Mouse (Mus musculus): Measurements from ENCODE around the gene Fxyd6.
A peak's percentile ranks its signal among the peaks of the same experiment; 100 is the strongest.

Gene Fxyd6

DNA sequence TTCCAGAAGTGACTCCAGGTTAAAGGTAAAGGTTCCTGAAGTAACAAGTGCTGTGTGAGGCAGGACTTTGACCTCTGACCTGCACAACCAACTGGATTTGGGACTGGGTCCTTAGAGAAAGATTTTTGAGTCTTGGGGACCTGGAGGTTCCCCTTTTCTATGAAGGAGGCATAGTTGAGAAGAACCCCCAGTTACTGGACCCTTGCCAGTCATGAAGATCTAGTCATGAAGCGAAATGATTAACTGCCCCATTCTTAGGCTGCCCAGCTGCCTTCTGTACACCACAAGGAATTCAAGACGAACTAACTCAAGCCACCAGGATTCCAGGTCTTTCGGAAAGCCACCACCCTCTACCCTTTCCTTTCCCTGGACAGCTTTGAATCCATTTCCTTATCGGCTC is 6.4 kb downstream of the Fxyd6 start:
- no peak for DNase-seq (ENCODE audit: low read depth)

DNA sequence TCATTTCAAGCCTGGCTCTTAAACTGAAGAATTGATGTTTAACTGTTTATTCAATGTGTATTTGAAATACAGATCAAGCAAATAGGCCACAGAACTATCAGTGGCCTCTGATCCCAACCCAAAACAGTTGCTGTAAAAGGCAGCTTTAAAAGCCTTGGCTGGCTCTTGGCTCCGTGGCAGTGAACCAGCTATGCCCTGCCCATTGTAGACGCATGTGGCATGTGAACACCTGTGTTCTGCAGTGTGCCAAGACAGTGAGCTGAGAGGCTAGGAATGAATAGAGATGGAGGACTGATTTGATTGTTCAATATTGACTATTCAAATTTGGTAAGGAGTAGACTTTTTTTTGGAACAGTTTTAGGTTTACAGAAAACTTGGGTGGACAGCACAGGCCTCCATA is 6.9 kb downstream of the Fxyd6 start:
- DNase-seq (ENCODE audit: low read depth) = no peak

DNA sequence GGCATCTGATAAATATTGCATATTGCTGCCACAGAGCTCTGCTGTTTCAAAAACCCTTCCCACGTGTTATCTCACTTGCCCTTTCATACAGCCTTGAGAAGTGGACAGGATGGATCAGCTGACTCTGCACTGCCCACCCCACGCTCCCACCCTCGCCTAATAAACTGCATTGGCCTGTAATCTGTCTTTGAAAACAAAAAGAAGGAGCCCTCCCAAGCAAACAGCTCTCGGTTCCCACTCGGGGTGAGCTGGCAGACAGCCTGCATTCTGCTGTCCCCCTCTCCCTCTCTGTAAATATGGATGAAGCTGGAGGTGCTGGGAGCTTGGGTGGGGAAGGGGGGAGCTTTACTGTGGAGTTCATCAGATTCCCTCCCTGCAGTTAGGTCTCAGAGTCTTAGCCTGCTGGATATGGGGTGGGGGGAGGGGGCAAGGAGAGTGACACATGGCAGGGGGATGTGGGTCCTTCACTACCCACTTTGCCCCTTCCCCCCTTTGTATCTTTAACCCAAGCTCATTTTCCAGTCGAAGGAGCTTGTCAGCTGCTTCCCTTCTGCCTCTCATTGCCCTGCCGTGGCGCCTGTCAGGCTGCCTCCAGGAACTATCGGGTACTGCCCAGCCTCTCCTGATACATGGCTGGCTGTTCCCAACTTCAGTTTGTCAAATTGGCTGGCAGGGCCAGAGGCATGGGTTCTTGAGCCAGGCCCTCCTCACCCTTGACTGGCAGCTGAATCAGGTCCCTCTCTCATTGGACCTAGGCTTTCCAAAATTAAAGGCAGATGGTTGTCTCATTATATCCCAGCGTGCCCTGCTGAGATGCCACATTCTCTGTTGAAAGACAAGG is 10.6 kb downstream of the Fxyd6 start:
- DNase-seq (ENCODE audit: low read depth) = no peak

DNA sequence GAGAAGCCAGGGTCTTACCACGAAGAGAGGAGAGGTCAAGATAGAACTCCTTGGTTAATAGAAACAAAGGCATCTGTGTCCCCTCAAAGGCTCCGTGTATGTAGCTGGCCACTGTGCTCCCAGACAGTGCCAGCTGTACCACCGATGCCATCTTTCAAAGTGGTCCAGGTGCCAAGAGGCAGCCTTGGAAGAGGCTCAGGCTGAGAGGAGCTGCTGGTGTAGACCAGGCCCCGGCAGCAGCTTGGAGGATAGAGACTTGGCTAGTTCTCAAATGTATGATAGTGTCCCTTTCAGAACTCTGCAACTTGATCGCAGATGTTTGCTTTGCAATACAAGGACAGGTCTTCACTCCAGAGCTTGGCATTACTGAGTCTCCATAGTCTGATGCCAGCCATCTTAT is 12.4 kb downstream of the Fxyd6 start:
- DNase-seq (ENCODE audit: low read depth) = no peak

DNA sequence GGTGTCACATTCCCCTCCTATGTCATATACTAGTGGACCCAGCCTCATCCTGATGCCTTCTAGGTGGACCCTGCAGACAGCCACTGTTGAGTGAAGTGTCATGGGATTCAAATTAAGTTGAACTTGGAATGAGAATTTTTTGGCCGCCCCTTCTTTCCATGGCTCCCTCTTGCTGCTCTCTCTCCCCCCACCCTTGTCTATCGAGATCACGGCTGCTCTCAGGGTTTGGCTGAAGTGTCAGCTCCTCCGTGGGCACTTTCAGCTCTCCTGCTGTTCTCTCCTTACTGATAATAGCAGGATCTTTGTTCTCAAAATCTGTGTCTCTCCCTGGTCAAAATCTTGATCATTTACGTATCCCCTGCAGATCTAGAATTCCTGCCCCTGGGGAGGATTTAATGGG is 12.8 kb downstream of the Fxyd6 start:
- DNase-seq (ENCODE audit: low read depth) = no peak

DNA sequence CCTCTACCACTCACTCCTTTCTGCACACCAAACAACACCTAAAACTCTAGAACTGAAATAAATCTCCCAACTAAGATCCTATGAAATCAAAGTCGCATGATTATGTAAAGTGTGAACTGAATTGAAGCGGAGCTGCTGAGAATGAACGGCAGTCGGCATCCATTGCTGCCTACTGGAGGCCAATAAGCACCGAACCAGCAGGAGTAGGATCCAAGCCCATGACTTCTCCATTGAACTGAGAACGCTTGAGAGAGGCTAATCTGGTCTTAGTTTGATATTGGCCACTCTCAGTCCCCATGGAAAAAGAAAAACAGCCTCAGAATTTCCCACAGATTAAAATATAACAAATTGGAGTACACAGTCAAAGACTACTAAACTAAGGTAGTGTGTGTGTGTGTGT is 13.9 kb downstream of the Fxyd6 start:
- DNase-seq (ENCODE audit: low read depth) = no peak

DNA sequence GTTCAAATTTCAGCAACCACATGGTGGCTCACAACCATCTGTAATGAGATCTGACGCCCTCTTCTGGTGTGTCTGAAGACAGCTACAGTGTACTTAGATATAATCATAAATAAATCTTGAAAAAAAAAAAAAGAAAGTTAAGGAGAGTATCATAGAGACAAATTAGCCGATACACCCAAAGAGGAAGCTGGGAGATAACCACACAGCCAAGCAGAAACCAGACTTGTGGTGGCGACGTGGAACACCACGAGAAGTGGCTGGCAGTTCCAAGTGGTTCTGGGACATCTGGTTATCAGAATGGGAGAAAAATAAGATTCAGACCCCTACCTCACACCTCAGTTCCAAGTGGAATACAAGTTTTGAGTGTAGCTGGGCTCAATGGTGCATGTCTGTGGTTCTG is 16.7 kb downstream of the Fxyd6 start:
- peak; percentile 47 for DNase-seq (ENCODE audit: low read depth)

DNA sequence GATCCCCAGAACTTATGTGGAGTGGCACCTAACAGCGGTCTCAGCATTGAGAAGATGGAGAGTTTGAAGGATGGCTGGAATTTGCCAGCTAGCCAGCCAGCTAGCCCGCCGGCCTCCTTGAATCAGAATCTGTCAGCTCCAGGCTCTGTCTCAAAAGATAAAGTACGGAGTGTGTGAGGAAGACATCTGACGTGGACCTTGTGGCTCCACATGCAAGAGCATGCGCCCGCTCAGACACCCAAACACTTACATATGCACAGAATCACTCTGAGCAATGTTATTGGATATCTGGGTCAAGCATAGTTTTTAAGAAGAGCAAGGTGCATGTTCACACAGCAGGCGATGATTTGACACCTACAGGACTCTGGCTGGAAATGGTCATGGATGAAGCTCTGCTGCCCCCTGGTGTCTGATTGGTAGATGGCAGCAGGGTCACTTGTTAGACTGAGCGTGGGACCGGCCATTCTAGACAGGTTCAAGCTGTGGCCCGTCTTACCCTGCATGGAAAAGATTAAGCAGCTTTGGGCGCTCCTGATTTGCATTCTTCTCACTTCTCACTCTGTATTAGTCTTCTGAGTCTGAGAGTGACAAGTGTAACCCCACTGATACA is 18.5 kb downstream of the Fxyd6 start:
- DNase-seq (ENCODE audit: low read depth) = peak; percentile 76

DNA sequence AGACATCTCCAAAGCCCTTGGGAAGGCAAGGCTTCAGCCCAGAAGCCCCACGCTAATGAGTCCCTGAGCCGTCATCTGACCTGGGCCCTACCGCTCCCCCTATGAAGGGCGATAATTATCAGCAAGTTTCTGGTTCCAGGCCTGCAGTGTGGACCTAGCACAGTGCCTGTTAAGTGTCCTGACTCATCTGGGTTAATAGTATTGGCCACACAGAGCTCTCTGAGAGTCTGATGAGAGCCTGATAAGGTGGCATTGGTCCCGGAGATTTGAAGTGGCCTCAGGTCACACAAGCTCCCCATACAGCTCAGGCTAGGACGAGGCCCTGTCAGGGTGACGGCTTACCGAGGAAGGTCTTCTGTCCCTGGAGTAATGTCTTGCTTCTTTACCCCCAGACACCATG is 19.6 kb downstream of the Fxyd6 start:
- no peak for DNase-seq (ENCODE audit: low read depth)

DNA sequence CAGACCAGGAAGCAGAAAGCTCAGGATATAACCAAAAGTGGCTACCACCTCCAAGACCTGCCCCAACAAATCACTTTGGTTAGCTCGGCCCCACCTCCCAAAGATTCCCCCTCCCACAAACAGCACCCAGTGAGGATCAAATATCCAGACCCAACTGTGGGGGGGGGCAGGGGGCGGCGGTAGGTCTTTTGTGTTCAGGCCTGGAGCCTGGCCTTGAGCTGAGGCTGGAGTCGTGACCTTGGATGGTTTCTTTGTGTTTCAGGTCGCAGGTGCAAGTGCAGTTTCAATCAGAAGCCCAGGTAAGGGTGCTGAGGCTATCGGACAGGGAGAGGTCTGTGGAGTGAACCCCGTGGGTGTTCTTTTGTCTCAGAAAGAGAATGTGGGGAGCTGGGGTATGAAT is 21.3 kb downstream of the Fxyd6 start:
- DNase-seq (ENCODE audit: low read depth) = peak; percentile 3

DNA sequence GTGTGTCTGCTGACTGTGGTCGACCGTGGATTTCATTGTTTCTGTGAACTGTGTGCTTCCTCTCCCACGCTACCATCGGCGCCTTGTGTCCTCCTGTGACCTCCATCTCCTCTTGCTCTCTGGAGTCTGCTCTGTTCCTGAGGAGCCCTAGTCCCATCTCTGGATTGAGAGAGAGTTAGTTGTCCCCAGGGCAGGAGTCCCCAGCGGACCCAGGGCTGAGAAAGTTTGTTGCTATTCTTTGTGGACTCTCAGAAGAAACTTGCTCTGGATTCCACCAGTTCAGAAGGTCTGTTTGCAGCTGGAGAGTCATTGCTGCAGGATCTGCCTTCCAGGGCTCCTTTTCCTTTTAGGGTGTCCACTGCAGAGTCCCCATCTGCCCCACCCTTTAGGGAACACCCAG is 25.2 kb downstream of the Fxyd6 start:
- no peak for DNase-seq (ENCODE audit: low read depth)

DNA sequence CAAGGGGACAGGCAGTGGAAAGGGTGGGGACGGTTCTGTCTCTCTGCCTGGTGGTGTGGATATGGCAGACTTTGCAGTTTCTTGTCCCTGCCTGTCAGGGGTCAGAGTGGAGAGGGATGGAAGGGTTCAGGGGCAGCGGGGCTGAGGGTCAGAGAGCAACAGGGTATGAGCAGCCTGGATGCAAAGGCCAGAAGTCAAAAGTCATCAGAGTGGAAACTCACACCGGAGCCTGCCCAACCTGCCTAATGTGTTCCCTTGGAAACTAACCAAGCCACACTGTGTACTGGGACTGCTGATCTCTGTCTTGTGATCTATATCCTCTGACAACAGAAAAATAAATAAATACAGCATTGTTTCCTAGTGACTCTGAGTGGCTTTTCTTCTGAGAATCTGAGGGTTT is 25.8 kb downstream of the Fxyd6 start:
- no peak for DNase-seq (ENCODE audit: low read depth)

DNA sequence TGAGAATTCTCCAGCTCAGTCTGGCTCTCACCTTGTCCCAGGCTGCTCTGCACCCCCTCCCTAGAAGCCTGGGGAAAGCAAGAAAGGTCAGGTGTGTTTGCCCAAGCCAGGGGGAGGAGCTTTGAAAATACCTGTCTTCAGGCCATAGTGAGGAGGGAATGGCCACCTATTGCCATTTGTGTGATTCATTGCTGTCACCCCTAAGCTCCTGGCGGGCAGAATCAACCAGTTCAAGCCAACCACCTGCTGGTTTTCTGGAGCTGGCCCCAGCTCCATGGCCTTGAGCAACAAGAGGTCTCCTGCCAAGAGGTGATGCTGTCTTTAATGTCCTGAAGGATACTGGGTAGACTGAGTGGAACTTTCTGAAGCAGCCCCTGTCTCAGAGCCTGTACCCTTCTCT is 28.4 kb downstream of the Fxyd6 start:
- no peak for DNase-seq (ENCODE audit: low read depth)

DNA sequence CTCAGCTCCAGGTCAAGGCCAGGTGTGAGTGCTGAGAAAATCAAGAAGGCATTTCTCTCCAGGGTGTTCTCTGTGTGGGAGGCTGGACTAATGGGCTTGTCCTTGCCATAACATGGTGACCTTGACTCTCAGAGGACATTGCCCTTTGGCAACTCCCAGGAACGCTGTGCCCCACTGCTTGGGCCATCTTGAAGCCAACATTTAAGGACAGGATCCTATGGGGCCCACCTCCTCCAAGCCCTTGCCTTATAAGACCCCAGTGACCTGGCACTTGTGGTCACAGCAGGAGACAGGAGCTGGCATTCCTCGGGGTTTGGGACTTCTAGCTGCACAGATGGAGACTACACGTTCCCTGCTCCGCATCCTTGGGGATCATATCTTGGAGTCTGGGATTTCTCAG is 29.4 kb downstream of the Fxyd6 start, which contains the start of gene Fxyd2:
Gene Fxyd2, plus strand, starts transcription at position 236 of the 400 bp plus-strand sequence.
- DNase-seq (ENCODE audit: low read depth) = no peak

DNA sequence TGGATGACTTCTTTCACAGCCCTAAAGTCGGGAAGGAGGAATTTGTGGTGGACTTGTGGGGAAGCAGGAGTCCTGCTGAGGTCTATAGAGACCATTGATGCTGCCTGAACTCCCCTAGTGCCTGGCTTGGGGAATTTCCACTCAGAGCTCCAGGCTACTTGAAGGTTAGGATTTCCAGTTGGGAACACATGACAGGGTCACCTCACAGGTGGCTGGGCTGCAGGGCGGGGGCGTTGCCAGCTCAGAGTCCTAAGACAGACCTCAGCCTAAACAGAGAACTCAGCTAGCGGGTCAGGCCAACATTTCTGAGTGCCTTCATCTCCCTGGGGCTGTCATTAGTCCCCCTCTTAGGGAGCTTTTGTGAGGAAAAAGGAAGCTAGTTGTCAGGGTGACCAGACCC is 31.9 kb downstream of the Fxyd6 start:
- no peak for DNase-seq (ENCODE audit: low read depth)

DNA sequence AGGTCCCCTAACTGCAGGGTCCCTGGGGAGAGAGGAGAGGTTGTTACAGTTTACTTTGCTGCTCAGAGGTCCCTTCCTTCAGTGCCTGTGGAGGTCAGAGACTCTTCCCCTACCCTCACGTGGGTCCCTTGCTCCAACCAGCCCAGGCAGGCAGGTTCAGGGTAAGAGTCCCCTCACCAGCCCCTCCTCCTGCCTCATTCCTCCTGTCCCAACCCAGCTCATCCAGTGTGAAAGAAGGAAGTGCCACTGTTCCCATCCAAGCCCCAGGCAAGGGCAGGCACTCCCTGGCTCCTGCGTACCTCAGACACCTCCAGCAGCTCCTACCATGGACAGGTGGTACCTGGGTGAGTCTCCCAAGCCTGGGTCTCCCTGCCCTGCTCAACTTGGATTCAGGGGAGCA is 33.0 kb downstream of the Fxyd6 start:
- no peak for DNase-seq (ENCODE audit: low read depth)

DNA sequence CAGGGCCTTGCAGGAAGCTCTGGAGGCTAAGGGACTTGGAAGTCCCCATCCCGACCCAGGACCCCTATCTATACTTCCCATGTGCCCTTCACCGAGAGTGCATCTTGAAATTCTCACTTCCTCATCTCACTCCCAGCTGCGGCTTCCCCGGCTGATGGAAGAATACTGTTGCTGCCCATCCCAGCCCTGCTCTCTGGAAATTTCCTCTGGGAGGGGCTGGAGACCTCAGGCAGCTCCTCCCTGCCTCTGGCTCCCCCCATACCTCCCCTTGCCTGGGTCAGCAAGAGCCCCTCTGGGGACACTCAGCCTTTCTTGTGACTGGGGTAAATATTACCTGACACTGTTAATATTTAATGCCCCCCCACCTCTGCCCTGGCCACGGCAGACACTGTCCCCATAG is 35.7 kb downstream of the Fxyd6 start:
- DNase-seq (ENCODE audit: low read depth) = no peak

DNA sequence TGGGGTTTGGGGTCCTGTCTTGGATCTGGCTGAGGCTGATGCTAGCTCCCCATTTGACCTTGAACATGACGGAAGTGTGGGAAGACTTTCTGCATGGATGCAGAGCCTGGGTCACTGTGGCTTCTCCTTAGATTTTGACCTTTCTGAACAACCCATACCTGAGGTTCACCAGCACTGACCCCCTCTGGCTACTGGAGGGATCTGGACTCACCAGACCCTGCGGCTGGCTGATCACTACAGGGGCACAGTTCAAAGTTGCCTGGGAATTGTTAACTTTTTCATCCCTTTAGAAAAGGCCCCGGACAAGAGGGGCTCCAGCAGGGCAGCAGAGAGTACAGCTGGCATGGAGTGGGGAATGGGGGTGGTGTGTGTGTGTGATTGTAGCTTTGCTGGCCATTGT is 36.8 kb downstream of the Fxyd6 start:
- no peak for DNase-seq (ENCODE audit: low read depth)

DNA sequence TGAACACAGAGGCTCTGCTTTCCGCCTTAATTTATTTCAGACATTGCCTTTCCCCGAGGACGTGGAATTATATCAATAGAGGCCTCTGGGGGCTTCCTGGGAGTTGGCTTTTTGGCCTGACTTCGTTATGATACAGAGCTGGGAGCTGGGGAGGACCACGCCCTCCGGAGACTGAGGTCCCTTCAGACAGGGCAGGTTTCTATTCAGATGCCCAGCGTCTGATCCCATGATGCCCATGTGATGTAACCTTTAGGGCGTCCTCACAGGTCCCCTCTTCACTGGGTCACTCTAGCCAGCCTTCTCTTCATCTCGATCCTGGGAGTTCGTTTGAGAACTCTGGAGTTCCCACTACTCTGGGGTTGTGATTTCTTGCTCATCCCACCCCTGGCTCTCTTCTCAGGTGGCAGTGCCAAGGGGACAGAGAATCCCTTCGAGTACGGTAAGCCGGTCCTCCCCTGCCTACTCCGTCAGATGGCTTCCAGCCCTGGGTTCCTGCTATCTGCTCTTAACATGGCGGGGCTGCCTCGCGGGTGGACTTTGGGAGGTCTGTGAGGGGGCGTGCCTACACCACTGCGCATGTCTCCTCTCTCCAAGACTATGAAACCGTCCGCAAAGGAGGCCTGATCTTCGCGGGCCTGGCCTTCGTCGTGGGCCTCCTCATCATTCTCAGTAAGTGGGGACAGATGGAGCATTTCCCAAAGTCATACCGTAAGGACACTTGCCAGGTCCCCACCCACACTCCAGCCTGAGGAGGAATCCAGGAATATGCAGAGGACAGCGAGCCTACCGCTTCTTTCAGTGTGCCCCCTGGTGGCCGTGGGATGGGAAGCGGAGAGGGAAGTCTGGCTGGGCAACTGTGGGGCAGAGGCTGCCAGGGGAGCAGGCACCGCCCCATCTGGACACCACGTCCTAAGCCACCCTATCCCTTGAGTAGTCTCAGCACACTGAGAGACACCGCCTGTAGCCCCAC is 38.0 kb downstream of the Fxyd6 start:
- peak; percentile 14 for DNase-seq (ENCODE audit: low read depth)

DNA sequence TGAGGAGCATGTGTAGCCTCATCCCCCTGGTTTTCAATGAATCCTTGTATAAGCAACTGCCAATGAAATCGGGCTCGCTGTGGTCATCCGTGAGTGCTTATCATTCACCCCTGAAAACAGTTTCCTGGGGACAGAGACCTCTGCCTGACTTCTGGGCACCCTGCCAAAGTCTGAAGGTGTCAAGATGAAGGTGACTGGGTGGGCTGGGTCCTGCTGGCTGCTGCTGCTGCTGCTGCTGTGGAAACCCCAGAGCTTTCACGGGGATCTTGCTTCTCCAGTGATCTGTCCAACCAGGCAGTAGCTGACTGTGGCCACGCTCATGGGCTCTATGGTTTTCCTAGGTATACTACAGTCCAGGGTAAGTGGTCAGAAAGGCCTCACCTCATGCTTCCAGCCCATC is 40.2 kb downstream of the Fxyd6 start:
- no peak for DNase-seq (ENCODE audit: low read depth)

DNA sequence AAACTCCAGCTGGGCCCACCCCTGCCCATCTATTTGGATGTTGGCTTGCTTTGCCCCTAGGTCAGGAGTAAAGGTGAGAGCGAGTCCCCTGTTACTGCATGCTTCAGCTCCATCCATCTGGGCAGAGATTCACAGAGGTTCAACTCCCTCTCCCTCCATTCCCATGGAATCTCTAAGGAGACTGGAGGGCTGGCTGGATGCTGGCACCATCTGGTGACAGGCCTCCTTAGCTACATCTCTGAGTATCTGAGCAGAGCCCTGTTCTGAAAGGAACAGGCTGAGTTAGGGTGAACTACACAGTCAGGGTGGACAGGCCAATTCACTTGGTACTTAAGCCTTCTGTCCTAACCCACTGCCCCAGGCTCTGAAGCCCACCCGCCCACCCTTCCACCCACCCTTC is 40.6 kb downstream of the Fxyd6 start:
- no peak for DNase-seq (ENCODE audit: low read depth)

DNA sequence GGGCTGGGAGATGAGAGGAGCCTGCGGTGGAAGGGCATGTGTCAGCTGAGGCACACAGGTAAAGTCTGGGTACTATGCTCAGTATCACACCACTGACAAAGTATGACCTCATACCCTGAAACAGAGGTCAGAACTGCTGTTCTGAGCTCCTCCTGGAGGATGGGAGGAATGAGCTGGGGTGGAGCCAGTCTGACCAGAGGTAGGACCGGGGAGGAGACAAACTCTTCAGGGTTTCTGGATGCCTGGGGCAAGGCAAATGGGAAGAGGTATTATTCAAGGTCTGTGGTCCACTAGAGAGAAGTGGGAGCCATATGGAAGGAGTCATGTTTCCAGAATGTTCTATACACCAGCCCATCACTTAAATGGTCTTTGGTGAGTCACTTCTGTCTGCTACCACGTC is 41.1 kb downstream of the Fxyd6 start:
- no peak for DNase-seq (ENCODE audit: low read depth)

DNA sequence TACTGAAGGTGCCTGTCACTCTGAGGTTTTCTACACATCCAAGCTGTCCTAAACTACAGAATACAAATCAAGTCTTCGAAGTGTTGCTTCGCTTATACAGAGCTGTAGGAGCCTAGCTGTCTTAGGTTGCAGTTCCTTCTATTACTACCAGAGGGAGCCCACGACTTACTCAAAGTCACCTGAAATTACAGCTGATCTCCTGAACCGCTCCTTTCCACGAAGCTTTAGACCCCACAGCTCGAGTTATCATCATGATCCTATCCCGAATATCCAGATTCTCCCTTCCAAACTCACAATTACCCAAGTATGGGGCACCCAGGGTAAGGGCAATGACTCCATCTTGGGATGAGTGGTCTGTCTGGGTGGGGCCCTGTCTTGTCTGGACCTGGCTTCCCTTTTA is 41.8 kb downstream of the Fxyd6 start:
- DNase-seq (ENCODE audit: low read depth) = peak; percentile 62

Data from 416B (cell line).